Mouse (Mus musculus) left cerebral cortex, postnatal 10 days (tissue): ENCODE measurements around the gene Rbx1. TPM values are rescaled to one million over a fixed set of nuclear protein-coding genes. Genes with fewer than 3 reads are reported as not detected.

Experiments
- total RNA-seq, 2 experiments: library from RNA; stranded (reverse); gene quantifications; 2 replicates each; pipeline ENCODE4 v1.2.3; 2021

Rbx1 gene
- total RNA-seq, 2 experiments from 2014 or later: 140 TPM

Other genes starting within 250 kb of the Rbx1 start
- gene Mchr1, start 230.8 kb upstream of the Rbx1 start, total RNA-seq: 10 to 100 TPM; 12.9 to 16.9 TPM
- 10 to 100 TPM; 53.9 to 62.1 TPM for gene Slc25a17, start 105.5 kb upstream of the Rbx1 start, total RNA-seq
- gene St13, start 66.2 kb upstream of the Rbx1 start, total RNA-seq: 100 to 1,000 TPM; 174 to 179 TPM
- 10 to 100 TPM; 10.1 to 11.6 TPM for gene Xpnpep3, start 66.2 kb upstream of the Rbx1 start, total RNA-seq
- gene Dnajb7, start 58.0 kb upstream of the Rbx1 start, total RNA-seq: not detected
- 10 to 100 TPM; 58.3 to 60.3 TPM for gene Ep300, start 119.1 kb downstream of the Rbx1 start, total RNA-seq
- 10 to 100 TPM; 35.9 to 37.1 TPM for gene L3mbtl2, start 197.6 kb downstream of the Rbx1 start, total RNA-seq
- gene Chadl, start 231.0 kb downstream of the Rbx1 start, total RNA-seq: 10 to 100 TPM; 20.6 to 25.4 TPM